Mouse (Mus musculus) MEL (cell line): ENCODE data around the gene Atp6v0a1.

Experiments
- CTCF ChIP-seq, 3 experiments: IDR thresholded peaks in 2 of 3; conservative IDR thresholded peaks in 1 of 3; 2 replicates each; pipeline ENCODE4 v1.5.1; 2011 to 2012; ENCODE audit warnings: low read length in 3 of 3, low read depth in 2 of 3, mild to moderate bottlenecking in 2 of 3, improper control_type of control experiment in 1 of 3, inconsistent platforms in 1 of 3, mixed read lengths in 1 of 3, moderate library complexity in 1 of 3; ENCODE audit not compliant: control insufficient read depth in 1 of 3, insufficient read depth in 1 of 3, poor library complexity in 1 of 3, severe bottlenecking in 1 of 3
- ETS1 ChIP-seq: IDR thresholded peaks from 2 replicates; pipeline ENCODE4 v1.6.1; 2012; ENCODE audit warnings: low read depth, mild to moderate bottlenecking, inconsistent platforms, low read length, improper control_type of control experiment, moderate library complexity
- GATA1 ChIP-seq: IDR thresholded peaks from 2 replicates; pipeline ENCODE4 v1.6.1; 2011; ENCODE audit warnings: low read depth, low read length, improper control_type of control experiment
- MAX ChIP-seq: IDR thresholded peaks from 2 replicates; pipeline ENCODE4 v1.6.1; 2011; ENCODE audit warnings: low read length, improper control_type of control experiment
- MAZ ChIP-seq: IDR thresholded peaks from 2 replicates; pipeline ENCODE4 v1.6.1; 2012; ENCODE audit warnings: low read depth, mild to moderate bottlenecking, inconsistent platforms, low read length, improper control_type of control experiment
- MXI1 ChIP-seq: IDR thresholded peaks from 2 replicates; pipeline ENCODE4 v1.6.1; 2011; ENCODE audit warnings: mild to moderate bottlenecking, low read depth, low read length, improper control_type of control experiment
- POLR2A ChIP-seq, 2 experiments: IDR thresholded peaks; 2 replicates each; pipeline ENCODE4 v1.6.1; 2011 to 2012; ENCODE audit warnings: low read length in 2 of 2, mild to moderate bottlenecking in 2 of 2, control low read depth in 1 of 2, improper control_type of control experiment in 1 of 2, low read depth in 1 of 2, moderate library complexity in 1 of 2; ENCODE audit not compliant: control insufficient read depth in 1 of 2, insufficient read depth in 1 of 2, poor library complexity in 1 of 2
- POLR2AphosphoS2 ChIP-seq: IDR thresholded peaks from 2 replicates; pipeline ENCODE4 v1.6.1; 2011; ENCODE audit warnings: low read length, improper control_type of control experiment
- RCOR1 ChIP-seq: IDR thresholded peaks from 2 replicates; pipeline ENCODE4 v1.6.1; 2012; ENCODE audit warnings: low read depth, mild to moderate bottlenecking, inconsistent platforms, low read length, improper control_type of control experiment
- SMC3 ChIP-seq: IDR thresholded peaks from 2 replicates; pipeline ENCODE4 v1.6.1; 2011; ENCODE audit warnings: low read depth, low read length, improper control_type of control experiment
- TBP ChIP-seq: IDR thresholded peaks from 2 replicates; pipeline ENCODE4 v1.8.0; 2011; ENCODE audit warnings: low read depth, low read length, improper control_type of control experiment
- TCF12 ChIP-seq: IDR thresholded peaks from 2 replicates; pipeline ENCODE4 v1.6.1; 2014; ENCODE audit warnings: low read depth, mild to moderate bottlenecking, inconsistent platforms, low read length, improper control_type of control experiment, moderate library complexity
- USF1 ChIP-seq: IDR thresholded peaks from 2 replicates; pipeline ENCODE4 v1.6.1; 2014; ENCODE audit warnings: low read depth, mild to moderate bottlenecking, inconsistent platforms, low read length, improper control_type of control experiment, moderate library complexity

DNA sequence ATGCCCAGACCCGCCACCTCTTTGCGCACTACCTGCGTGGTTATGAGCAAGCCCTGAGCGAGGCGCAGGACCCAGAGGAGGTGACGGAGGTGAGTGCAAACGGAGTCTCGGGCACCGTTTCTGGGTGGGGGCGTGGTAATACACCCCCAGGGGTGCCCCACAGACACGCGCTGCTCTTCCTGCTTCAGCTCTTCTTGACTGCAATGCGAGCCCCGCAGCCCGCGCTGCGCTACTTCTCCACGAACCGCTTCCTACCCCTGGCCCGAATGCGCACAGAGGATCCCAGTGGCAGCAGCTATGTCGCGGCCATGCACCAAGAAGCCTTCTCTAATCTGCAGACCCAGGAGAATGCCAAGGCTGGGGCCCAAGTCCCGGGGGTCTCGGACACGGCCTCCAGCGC, 70.5 kb downstream of the Atp6v0a1 start:
- TF ChIP-seq SMC3 (no peak), POLR2A (IDR thresholded peaks at IDR 0.05; ENCODE audit: control insufficient read depth in 1 of 2, insufficient read depth in 1 of 2, low read depth in 1 of 2, low read length in 2 of 2, poor library complexity in 1 of 2) (no peak), MAZ (no peak), MAX (no peak), CTCF (IDR thresholded peaks at IDR 0.05 in 2 of 3, conservative IDR thresholded peaks at IDR 0.05 in 1 of 3; ENCODE audit: control insufficient read depth in 1 of 3, insufficient read depth in 1 of 3, low read depth in 2 of 3, low read length in 3 of 3, poor library complexity in 1 of 3, severe bottlenecking in 1 of 3) (no peak), RCOR1 (no peak), POLR2AphosphoS2 (no peak), MXI1 (no peak), GATA1 (no peak), TCF12 (no peak), USF1 (no peak), TBP (no peak), ETS1 (no peak)
